Mouse (Mus musculus): ENCODE data around the gene Mdfi. TPM values are rescaled to one million over a fixed set of nuclear protein-coding genes. Genes with fewer than 3 reads are reported as not detected.

Gene Mdfi
- total RNA-seq, 2 experiments from 2014 or later = 1.4 to 1.8 TPM

DNA sequence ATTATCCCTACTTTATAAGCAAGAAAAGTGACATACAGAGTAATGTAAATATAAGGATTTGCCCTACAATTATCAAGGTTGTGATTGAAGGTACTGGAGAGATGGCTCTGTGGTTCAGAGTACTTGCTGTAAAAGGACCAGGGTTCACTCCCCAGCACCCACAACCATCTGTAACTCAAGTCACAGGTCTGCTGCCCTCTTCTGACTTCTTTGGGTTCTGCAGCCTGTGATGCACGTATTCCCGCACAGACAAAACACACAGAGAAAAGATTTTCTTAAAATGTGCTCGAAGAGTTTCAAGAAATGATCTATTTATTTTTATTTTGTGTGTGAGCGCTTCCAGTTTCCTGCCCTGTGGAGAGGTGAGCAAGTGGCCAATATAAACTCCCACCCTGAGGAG, 30.8 kb downstream of the Mdfi start:
- DNase-seq (ENCODE audit: low spot score in 2 of 2) = no peak

DNA sequence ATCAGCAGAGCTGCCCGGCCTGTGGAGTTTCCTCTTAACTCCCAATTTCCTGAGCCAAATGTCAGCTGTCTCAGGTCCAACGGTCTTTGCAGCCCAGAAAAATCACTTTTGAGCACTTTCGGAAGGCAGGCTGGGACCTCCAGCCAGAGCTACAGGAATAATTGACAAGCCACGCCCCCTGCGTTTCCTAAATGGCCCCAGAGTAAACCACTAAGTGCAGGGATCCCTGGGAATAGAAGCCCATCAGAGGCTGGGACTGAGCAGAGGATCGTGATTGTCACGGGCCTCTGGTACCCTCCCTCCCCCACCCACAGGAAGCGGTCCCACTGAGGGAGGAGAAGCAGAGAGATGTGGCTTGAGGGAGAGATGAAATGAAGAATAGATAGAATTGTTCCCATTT, 31.7 kb downstream of the Mdfi start:
- no peak for DNase-seq (ENCODE audit: low spot score in 2 of 2)

DNA sequence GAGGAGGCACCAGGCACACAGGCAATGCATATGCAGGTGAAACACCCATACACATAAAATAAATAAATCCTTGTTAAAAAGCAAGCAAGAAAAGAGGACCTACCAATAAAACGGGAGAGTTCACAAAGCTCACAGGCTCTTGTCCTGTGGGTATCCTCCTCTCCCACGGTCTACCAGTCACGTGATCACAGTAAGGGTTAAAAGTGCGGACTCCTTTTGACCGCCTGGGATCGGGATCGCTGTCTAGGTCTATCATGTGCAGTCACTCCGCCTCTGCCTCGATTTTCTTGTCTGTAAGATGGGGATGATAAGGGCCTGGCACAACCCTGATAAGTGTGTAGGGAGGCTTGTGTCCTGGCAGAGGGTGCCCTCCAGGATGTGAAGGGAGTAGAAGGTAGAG, 37.1 kb downstream of the Mdfi start:
- DNase-seq (ENCODE audit: low spot score in 2 of 2) = no peak

DNA sequence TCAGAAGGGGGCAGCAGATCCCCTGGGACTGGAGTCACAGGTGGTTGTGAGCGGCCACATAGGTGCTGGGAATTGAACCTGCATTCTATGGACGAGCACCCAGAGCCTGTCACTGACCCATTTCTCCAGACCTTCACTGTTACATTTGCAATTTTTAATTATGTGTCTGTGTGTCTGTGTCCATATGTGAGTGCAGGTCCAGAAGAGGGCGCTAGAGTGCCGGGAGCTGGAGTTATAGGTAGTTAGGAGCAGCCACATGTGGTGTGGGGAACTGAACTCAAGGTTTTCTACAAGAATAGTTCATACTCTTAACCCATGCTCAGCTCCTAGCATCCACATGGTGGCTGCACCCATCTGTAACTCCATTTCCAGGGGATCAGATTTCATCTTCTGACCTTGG, 37.5 kb downstream of the Mdfi start:
- DNase-seq (ENCODE audit: low spot score in 2 of 2) = no peak

DNA sequence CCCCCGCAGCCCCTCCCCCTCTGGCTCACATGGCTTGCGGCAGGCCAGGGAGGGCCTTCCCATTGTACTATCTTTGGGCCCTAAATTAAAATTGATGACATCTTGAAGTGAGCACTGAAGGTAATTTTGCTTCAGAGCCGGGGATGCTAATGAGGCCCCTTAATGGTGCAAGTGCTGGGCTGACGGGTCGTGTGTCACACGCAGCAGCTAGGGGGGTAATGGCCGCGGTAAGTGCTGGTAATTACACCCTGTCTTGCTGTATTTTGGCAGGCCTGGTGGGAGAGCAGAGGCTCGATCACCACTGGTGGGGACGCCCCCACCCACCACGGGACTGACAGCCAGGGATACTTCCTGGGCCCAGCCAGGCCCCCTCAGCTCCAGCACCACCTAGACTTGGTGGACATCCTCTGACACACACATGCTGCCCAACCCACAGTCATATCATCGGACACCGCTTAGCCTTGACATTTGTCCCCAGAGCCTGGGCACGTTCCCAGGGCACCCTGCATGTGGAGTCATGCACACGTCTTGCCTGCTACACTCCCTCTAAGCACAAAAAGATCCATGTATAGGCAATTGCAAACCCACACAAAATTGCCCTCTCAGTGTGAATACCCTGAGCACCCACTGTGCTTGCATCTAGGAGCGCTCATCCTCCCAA, 38.2 kb downstream of the Mdfi start:
- DNase-seq (ENCODE audit: low spot score in 2 of 2) = no peak

DNA sequence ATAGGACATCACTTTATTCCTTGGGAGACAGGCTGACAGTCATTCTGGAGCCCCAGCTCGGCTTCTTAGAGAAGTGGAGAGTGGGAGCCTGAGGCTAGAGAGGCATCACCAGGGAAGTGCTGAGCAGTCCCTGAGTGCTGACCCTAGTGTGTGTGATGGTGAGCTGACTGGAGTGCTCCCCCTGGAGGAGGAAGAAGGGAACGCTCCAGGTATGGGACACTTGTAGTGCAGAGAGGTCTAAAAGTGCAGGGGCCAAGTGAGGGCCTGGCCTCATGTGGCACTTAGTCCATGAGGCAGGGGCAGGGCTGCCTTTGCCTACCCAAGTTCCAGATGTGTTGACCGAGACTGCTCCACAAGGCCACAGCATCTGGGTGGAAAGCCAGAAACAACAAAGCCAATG, 39.0 kb downstream of the Mdfi start:
- DNase-seq (ENCODE audit: low spot score in 2 of 2) = peak in 1 of 2 experiments; percentile 19

DNA sequence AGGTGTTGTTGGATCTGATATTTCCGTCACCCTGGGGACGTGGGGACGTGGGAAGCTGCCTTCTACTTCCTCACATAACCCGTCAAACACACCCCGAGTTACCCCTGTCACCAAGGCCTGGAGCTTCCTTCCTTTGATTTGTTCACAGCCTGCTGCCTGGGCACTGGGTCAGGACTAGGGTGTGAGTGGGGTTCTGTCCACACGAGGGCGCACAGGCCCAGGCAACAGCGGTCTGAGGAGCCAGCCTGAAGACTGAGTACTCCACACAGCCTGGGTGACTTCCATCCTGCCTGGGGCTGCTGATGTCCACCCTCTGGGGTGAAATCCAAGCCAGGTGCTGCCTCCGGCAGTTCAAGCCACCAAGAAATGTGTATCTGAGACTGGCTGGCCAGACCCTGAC, 41.1 kb downstream of the Mdfi start:
- peak; percentile 79 to 81 for DNase-seq (ENCODE audit: low spot score in 2 of 2)

DNA sequence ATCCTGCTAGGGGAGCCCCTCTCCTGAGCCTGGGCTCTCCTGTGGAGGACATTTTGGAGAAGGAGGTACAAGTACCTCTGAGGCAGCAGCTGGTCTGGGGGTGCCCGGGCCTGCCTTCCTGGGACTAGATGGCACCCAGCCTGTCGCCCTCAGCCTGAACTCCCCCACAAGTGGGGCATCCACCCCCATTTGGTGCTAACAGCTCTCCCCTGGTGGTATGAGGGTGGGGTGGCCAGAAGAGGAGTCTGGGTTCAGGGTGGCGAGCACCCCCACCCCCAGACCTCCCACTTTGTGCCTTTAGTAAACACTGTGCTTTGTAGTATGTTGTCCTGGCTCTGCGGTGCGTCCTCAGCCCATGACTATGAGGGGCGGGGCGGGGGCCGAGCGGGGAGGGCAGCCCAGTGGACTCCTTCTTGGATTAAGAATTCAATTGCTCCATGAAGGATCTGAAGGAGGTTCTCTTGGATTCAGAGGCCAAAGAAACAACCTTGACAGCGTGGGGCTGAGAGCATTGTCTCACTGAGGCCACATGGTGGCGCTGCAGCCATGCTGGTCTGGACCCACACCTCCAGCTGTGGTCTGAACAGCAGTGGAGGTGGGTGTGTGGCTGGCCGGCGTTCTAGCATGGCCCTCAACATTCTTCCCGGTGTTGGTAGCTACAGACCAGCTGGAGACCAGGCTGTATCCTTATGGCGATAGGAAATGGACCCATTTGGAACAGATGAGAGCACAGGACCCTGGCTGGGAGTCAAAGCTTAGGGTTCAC, 42.2 kb downstream of the Mdfi start:
- DNase-seq (ENCODE audit: low spot score in 2 of 2) = peak; percentile 43 to 49

DNA sequence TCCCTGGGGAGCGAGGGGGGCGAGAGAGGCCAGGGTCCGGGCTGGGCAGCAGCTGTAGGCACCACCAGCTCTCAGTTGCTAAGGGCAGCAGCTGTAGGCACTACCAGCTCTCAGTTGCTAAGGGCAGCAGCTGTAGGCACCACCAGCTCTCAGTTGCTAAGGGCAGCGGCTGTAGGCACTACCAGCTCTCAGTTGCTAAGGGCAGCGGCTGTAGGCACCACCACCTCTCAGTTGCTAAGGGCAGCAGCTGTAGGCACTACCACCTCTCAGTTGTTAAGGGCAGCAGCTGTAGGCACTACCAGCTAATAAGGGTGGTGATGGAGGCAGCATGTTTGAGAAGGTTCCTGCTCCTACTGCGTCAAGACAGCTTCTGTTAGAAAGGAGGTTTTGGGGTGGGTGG, 45.5 kb downstream of the Mdfi start:
- DNase-seq (ENCODE audit: low spot score in 2 of 2) = no peak

DNA sequence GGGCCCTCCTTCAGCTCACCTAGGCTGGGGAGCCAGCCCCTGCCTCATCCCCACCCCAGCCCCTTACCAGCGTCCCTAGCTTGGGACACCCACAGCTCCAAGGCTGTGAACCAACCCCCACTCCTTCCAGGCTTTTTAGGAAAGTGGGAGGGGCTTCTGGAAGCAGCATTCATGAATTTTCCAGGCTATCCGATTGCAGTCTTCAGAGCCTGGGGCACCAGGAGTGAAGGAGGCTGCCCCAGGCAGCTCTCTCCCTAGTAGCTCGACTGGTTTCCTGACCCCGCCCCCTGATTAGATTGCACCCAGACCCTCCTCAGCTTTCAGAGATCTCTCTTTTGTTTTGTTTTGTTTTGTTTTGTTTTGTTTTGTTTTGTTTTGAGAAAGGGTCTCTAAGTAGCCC, 46.2 kb downstream of the Mdfi start:
- DNase-seq (ENCODE audit: low spot score in 2 of 2) = no peak

DNA sequence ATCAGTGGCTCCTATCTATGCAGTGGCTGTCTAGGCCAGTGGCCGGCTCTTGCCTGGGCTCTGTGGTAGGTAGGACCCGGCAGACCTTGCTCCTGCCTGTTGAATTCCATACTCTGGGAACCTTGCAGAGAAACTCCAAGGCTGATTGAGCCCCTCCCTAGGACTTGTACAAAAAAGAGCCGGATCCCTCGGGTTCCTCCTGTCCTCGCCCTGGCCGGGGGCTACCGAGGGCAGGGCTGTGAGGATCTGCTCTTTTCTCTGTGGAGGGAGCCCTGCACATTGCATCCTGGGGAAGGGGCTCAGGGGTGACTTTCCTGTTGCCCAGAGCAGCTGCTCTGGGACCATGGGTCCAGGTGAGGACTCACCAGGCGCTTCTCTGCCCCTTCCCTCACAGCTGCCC, 46.9 kb downstream of the Mdfi start:
- DNase-seq (ENCODE audit: low spot score in 2 of 2) = no peak

DNA sequence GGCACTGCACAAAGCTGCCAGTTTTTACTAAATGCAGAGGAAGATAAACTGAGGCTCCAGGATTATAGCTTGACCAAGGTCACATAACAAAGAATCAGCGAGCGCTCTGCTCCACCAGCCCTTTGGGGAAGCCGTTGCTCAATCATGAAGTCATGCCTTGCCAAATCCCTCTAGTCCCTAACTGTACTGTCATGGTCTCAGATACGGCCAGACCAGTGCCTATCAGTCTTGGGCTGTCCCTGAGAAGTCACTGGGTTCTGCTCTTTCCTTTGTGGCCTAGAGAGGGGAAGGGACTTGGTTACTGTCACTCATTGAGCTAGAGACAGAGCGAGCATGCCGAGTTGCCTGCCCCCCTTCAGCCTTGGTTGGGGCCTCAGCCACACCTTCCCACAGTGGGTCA, 50.1 kb downstream of the Mdfi start:
- no peak for DNase-seq (ENCODE audit: low spot score in 2 of 2)

DNA sequence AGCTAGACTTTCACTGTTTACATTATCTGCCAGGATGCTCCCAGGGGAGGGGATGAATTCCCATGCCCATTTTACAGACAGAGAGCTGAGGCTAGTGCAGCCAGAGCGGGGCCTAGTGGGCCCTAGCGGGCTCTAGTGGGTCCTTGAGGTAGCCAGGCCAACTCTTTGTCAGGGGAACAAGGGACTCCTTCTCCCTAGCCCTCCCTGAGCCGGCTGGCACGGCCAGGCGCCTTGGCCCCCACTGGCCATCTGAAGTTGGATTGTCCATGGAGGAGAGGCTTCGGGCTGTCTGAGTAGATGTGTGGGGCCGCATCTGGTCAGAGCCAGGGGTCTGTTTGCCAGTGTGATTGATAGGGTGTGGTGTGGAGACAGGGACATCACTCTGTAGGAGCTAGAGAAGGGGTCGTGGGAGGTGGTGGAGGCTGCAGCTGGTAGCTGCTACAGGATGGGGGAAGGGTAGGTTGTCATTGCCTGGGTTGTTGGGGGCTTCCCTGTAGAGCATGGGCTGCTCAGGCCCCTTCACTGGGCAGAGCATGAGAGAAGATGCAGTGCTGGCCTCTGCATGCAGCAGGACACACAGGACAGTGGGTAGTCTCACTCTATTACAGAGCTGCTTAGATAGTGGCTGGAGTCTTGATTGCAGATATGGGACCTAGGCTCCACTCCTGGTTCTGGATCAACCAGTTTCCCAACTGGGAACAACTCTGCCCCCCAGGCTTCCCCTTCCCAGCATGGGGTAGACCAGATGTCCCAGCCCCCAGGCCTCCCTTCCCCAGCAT, 50.9 kb downstream of the Mdfi start:
- DNase-seq (ENCODE audit: low spot score in 2 of 2) = no peak

DNA sequence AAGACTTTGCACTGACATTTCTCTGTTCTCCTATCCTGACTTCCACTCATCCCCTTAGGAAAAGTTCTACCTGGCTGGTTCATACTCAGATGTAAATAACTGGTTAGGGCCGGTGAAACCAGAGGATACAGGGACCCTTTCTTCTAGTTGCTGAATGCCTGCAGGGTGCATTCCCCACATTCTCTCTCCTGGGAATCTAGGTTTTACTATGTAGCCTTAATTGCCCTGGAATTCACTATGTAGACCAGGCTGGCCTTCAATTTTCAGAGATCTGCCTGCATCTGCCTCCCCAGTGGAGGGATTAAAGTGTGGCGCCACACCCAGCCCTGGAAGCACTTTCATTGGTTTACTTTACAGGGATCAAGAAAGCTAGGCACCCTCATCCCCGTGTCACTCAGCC, 52.0 kb downstream of the Mdfi start:
- DNase-seq (ENCODE audit: low spot score in 2 of 2) = no peak

DNA sequence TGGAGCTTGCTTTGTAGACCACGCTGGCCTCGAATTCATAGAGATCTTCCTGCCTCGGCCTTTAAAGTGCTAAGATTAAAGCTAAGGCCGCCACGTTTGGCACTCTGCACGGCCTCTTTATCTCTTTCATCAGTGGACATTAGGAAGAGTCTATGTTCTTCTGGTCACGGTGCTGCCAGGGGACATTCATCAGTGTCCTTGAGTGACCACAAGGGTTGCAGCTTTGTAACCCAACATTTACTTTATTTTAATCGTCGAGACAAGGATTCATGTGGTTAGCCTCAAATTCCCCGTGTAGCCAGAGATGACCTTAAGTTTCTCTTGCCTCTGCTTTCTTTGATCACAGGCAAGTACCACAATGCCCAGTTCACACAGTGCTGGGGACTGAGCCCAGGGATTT, 54.0 kb downstream of the Mdfi start:
- no peak for DNase-seq (ENCODE audit: low spot score in 2 of 2)

DNA sequence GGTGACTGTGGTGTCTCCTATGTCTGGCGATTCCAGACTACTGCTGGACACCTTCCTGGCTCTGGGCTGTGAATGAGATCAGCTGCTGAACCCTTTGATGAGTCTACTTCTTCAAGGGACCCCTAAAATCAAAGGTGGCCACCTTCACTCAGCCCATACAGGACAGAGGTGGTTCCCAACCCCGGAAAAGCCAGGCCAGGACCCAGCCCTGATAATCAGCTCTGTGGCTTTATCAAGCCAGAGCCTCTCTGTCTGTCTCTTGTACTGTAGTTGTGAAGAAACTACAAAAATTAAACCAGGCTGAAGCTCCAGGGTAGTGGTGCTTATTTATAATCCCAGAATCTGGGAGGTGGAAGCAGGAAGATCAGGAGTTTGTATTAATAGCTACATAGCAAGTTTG, 57.4 kb downstream of the Mdfi start:
- DNase-seq (ENCODE audit: low spot score in 2 of 2) = no peak

DNA sequence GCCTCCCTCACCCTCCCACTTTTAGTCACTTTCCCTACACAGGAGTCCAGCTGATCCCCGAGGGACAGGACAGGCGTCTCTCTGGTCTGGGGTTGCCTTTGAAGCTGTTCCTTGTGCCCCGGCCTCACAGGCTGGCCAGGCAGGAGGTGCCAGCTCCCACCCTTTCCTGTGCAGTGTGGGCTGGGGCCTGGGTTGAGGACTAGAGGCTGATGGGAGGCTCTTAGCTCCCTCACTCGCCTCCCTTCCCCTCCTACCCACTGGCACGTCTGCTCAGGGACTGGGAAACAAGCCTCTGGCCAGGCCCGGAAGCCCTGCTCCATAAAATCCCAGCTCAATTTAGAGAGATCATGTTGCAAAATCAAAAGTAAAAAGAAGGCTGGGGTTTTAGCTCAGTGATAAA, 60.9 kb downstream of the Mdfi start:
- no peak for DNase-seq (ENCODE audit: low spot score in 2 of 2)

DNA sequence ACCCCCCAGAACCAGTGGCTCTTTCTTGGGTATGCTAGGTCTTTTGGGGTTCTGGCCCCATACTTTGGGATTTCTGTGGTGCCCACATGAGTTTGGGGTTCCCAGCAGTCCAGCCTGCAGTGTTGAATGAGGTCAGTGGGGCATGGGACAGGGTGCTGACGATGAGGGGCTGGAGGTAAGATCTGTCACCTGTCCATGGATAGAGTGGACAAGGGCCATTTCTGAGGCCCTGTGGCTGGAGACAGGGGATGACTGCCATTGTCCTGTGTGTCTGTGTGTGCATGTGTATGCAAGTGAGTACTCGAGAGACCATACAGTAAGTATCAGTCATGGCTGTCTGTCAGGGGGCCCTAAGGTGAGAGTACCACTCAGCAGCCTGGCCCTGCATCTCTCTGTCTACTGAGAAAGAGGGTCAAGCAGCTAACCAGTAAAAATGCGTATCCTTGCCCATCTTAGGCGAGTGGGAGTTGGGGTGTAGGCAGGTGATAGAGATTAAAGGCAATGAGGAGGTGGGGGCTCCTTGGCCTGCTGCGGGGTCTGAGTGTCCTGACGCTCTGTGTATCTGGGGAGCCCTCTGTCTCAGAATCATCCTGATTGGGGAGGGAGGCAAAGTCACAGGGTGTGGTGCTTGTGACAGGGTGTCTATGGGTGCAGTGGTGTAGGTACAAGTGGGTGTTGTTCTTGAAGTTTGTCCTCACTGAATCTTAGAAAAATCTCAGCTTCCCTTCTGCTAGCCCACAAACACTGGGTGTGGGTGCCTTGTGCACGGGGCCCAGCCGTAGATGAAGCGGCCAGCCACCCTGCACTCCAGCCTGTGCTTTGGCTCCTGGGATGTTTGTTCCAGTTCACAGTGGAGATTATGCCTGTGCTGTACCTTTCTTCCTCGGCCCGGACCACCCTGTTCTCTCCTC, 64.8 kb downstream of the Mdfi start:
- no peak for DNase-seq (ENCODE audit: low spot score in 2 of 2)

DNA sequence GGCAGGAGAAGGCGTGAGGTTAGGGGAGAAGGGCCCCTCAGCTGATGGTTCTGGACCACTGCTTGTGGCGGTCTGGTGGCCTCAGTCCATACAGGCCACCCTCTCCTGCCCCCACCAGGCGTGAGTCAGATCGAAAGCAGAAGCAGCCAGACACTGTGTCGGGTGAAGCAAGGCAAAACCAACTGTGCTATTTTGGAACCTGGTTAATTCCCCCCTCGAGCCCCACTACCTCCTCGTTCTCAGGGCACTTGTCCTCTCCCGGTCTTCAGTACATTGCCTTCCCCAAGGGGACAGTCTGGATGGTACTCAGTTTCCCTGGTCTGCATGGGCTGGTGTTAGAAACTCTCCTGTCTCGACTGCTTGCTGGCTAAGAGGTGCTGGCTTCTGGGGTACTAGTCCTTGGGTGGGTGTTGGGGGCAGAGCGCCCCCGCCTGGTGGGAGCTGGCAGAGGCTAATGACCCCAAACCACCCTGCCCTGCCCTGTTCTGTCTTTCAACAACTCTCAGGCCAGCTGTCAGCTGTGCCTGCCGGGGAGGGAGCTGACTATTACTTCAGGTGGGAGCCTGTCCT, 65.7 kb downstream of the Mdfi start:
- peak; percentile 22 to 45 for DNase-seq (ENCODE audit: low spot score in 2 of 2)

DNA sequence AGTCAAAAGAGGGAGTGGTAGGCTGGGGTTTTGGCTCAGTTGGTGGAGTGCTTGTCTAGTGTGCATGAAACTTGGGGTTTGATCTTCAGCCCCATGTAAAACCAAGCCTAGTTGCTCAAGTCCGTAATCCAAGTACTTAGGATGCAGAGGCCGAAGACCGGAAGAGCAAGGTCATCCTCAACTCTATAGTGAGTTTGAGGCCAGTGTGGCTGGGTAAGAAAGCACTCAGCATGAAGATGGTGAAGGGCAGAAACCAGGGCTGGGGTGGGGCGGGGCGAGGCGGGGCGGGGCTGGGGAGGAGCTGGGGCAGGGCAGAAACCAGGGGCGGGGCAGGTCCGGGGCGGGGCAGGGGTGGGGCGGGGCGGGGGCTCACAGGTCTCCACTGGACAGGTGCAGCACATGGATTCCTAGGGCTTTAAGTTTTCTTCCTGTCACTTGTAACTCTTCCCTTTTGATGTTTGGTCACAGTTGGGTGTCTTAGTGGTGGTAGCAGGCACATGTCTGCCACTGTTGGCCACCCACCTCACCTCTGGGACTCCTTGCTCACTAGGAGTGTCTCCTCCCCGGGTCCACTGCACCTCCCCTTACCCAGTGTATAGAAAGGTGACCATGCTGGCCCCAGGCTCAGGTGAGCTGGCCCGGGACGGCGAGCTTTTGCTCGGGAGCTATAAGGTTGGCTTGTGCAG, 66.9 kb downstream of the Mdfi start:
- DNase-seq (ENCODE audit: low spot score in 2 of 2) = no peak

Measured in layer of hippocampus, postnatal 14 days (tissue).